Mouse (Mus musculus): ENCODE results near the gene Gna15.

DNA sequence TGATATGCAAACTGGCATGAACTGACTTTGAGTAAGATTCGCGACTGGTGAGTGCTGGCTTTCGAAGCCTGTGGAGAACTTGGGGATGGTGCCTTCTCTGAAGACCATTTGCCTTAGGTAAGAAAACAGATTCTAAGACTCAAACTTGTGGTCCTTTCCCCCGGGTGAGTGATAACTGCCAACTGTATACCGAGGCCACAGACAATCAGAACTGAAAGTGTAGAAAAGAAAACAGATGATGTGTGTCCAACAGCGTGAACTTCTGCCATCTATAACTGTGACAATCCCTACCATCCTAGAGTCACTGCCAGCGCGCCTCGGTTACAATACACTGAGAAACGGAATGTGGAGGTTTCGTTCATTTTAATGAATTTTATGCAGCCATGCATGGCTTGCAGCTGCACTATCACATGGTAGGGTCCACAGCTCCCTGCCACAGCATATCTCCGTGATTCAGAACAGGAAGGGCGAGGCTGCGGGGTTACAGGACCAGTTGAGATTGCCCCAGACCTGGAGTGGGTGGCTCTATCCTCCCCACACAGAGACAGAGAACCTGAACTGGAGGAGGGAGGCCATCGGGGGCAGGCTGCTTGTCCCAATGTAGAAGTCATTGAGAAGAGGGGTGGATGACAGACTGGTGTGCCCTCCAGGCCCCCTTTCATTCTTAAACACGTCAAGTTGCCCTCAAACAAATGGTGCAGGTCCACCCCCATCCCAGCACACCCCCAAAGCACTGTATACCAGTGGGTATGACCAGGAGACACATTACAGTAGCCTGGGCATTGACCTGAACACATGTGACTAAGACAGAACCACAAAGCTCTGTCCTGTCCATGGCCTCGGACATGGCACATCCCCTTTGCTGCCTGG lies 26.4 kb downstream of the Gna15 start:
- no peak for TF ChIP-seq CTCF (IDR thresholded peaks at IDR 0.05; ENCODE audit: extremely low read depth, insufficient read depth, insufficient read length, insufficient replicate concordance)
- no peak for TF ChIP-seq POLR2A (IDR thresholded peaks at IDR 0.05; ENCODE audit: low read depth, low read length)

All from spleen, adult 2 months (tissue).